Mouse (Mus musculus) cerebellum, postnatal 36 days (tissue): Measurements from ENCODE around the gene Draxin.

ENCODE experiments used
- DNase-seq, 2 experiments: peaks; one replicate each; pipeline ENCODE4 v3.0.0; 2021 to 2022; ENCODE audit warnings: mixed read lengths in 2 of 2

Draxin gene

DNA sequence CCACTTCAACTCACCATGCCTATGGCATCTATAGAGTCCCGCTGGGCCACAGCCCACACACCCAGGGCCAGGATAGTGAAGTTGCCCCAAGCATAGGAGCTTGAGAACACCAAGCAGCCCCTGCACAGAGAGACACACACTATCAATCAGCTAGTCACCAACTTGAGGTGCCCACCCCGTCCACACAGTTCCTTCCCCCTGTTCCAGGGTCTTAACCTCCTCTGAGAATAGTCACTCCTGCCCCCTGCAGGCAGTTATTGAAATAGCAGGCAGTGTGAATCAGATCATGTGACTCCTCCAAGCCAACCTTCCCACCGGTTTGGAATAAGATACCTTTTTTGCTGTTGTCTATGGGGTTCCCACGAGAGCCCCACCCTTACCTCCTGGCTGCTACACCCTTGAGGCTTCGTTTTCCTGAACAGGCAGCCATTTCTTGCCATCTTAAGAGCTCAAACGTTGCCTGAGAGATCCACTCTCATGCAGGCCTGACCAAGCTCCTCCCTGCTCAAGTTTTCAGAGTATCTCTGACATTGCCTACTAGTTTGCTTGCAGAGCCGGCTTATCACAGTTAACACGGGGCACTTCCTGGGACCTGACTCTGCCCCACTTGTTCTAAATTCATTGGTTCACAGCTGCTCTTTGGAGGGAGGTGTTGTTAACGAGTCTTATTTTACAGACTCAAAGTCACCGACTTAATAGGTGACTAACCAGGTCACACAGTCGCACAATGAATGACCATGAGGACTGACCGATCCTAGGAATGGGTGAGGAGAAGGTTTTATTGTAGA lies 48.0 kb downstream of the Draxin start:
- peak; percentile 51 to 55 for DNase-seq

- no peak for DNase-seq
These were observed 49.3 kb downstream of the Draxin start for GRCm38 (mm10) chr4:148081201-148081600.

DNA sequence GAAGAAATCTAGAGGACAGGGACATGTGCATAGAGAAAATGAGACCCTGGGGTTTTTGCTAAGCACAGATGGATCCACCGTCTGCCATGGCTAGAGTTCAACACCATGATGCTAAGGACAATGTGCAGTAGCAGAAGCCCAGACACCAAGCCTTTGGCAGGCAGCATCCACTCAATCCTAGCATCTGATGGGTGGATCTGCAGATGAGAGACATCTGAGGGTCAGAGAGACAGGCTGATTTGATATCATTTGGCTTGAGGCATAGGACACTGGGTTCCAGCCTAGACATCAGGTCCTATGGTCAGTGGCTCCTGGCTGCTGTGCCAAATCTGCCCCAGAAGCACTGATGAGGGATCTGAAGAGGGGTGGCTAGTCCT lies 49.9 kb downstream of the Draxin start:
- peak; percentile 45 for DNase-seq

GRCm38 (mm10) chr4:148079944-148080596 lies 50.4 kb downstream of the Draxin start:
- no peak for DNase-seq

DNA sequence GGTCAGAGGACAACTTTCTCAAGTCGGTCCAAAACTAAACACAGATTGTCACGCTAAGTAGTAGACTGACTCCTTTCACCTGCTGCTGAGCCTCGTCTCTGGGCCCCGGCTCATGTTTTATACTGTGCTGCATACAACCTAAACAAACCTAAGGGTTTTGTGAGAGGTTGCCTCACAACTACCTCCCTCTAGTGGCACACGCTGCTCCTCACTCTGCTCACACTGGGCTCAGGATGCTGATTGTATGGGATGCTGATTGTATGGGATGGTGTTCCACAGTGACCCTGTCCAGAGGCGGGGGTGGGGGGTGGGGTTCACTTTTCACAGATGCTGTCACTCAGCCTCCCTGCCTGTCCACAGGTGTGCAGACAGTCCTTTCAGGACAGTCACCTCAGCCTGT lies 51.3 kb downstream of the Draxin start:
- DNase-seq, result no peak

DNA sequence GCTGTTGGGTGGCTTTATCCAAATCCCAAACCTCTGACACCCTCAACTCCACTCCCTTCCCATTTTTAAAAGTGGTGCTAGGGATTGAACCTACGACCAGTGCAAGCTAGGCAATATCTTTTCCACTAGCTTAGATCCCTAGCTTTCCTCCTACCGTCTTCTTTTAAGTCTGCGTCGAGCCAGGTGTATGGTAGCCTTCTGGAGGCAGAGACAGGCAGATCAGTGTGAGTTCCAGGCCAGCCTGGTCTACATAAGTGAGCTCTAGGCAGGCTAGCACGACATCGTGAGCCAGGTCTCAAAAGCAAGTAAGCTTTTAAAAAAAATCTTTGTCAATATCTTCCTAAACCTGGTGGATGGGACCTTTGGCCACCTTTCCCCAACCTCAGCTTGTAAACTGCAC lies 54.6 kb downstream of the Draxin start:
- DNase-seq, result no peak

DNA sequence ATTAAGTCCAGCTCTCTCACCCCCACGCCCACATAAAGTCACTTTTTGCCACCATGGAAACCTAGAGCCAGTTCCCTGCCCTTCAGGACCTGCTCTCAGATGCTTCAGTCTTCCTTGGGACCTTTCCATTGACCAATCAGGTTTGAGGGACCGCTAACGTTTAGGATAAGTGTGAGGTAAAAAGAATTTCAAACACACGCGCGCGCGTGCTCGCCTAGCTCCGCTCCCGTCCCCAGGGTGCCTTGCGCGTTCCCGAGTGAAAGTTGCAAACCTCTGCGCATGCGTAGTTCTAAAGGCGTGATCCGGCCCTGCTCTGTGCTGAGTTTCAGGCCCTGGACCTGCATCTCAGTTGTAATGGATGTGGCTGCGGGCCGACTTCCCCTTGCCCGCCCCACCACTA lies 55.2 kb downstream of the Draxin start:
- DNase-seq, result peak in 1 of 2 experiments; percentile 61

- DNase-seq, result no peak
These were observed 55.8 kb downstream of the Draxin start for GRCm38 (mm10) chr4:148074521-148075189.

GRCm38 (mm10) chr4:148071508-148071907 lies 59.0 kb downstream of the Draxin start:
- DNase-seq, result no peak

GRCm38 (mm10) chr4:148069602-148070218 lies 60.8 kb downstream of the Draxin start:
- no peak for DNase-seq

DNA sequence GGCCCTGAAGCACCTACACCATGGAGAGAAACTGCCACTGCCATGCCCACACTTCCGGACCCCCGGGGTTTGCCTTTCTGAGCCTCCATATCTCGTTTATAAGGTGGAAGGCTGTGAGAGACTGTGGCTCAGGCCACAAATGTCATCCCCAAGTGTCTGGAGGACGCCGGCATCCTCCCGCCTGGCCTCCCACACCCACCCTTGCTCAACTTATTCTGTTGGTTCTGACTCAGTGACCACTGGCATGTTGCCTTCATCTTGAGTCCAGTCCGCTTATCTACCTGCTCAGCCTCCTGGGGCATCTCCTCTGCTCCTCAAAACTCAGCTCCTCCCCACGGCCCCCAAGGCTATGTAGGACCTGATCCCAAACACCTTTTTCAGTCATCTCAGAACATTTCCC lies 63.2 kb downstream of the Draxin start:
- no peak for DNase-seq

DNA sequence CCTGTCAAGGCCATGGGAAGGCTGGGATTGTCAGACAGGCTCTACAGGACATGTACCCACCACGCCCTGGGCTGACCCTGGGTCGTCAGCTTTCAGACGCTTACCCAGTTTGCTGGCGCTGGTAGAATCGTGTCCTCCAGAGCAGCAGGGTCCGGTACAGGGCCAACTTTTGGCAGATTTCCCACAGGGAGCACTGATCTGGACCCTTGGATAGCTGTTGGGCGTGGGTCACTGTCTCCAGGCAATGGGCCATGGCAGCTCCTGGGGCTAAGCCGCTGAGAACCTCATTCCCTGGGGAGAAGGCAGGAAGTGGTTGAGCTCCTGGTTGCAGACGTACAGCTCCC lies 64.1 kb downstream of the Draxin start:
- DNase-seq, result no peak

GRCm38 (mm10) chr4:148065702-148066400 lies 64.6 kb downstream of the Draxin start:
- DNase-seq, result no peak

- DNase-seq, result no peak
These were observed 69.4 kb downstream of the Draxin start for GRCm38 (mm10) chr4:148061086-148061480.

DNA sequence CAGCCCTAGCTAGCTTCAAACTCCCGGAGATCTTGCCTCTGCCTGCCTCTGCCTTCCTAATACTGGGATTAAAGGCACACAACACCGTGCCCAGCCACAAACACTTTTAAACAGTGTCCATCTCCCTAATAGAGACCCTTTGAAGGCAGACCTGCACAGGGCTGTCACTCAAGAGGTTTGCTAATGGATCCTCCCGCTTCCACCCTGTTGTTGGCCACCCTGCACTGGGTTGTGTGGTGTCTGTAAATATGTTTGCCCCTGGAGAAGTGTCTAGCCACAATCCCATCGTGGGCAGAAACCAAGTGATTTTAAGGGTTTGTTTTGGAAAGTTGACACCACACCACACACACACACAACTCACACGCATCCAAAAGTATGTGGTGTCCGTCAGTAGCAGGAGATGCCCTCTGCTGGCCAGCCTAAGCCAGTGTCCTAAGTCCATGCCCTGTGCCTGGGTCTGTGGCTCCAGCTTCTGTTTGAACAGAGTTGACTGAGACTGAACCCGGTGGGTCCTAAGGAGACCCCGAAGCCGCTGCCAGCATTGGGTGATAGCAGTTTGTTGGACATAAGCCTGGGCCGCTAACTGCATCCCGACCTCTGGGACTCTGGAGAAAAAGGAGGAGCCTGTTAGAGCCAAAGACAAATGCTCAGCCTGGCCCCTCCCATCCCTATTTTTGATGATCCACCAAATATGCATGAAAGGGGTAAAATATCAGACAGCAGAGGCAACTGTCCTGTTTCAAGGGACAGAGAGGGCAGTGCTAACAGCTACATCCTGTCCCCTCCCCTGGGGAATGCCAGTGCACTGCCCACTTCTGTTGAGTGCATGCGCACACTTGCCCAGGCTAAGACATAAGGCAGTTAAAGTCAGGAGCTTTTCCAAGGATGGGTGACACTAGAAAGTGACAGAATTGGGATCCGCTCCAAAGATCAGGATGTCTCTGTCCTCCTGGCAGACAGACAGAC lies 70.1 kb downstream of the Draxin start:
- DNase-seq, result peak in 1 of 2 experiments; percentile 42

- DNase-seq, result no peak
These were observed 71.5 kb downstream of the Draxin start for GRCm38 (mm10) chr4:148058993-148059392.

DNA sequence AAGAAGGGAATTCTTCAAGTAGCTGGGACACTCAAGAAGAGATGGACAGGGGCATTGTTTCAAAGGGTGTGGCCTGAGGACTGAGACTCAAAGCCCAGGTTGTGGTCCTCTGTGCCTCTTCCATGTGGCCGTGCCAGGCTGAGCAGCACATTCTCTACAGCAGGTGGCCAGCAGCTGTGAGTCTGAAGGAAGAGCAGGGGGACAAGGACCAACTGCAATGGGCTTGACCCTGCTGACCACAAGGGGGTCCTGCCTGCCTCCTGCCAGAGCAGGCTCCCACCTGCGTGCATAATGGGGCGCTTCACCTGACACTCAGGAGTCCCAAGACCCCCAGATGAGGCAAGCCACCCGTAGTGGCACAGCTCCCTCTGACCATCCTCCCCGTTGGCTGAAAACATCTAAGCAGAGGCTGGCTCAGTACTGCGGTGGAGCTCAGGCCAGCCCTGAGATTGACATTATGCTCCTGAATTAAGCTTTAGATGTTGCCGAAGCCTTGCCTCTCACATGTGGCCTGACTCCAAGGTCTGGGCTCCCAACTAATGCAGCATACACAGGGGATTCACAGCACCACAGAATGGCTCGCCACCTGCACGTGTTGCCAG lies 72.2 kb downstream of the Draxin start:
- no peak for DNase-seq

DNA sequence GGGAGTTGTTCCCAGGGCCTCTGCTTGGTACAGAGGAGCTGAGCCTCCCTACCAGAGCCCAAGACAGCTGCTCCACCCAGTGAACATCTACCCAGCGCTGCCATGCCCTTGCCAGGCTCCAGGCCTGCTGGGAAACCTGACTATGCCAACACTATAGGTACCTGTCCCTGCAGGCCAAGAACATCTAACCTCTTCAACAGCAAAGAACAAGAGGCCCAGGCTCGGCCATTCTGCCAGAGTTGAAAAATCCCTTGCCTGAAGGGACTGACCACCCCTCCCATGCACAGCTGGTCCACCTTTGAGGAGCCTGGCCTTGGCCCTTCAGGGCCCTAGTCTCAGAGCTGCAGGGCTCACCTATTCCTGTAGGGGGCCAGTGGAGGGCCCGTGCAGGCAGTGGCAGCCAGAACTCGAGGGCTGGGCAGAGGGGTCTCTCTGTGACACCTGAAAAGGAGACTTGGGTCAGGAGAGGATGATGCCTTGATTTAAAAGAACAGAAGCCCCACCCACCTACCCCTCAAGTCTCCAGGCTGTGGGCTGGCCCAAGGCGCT lies 72.8 kb downstream of the Draxin start:
- DNase-seq, result no peak

GRCm38 (mm10) chr4:148056801-148057200 lies 73.7 kb downstream of the Draxin start:
- DNase-seq, result peak in 1 of 2 experiments; percentile 42

DNA sequence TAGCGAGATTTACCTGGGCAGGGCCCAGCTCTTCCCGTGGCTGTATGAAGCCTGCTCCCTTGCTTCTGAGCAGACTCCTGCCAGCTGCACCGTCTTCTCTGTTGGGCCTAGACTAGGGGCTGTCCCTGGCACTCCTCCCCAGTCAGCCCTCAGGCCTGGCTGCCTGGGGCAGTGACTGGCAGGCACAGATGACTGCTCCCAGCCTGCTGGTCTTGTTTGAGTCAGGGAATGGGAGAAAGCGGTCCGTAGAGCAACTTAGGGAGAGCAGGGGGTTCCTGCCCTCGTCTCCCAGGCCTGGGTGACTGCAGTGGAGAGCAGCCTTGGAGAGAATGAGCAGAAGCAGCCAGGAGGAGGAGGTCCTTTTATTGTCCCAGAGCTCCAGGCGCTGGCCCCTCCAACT lies 74.3 kb downstream of the Draxin start:
- DNase-seq, result no peak
